Mouse (Mus musculus) lung, adult 18-20 months (tissue): ENCODE data around the gene Nacad.
"Not testable (repeated sequence)": the region's sequence is repeated elsewhere in the genome, so short reads cannot be mapped to it uniquely, and the experiment has no call there.

Source experiments
- DNase-seq, 2 experiments: peaks; one replicate each; pipeline ENCODE4 v3.0.0; 2022; ENCODE audit warnings: mixed read lengths in 2 of 2

Gene Nacad

DNA sequence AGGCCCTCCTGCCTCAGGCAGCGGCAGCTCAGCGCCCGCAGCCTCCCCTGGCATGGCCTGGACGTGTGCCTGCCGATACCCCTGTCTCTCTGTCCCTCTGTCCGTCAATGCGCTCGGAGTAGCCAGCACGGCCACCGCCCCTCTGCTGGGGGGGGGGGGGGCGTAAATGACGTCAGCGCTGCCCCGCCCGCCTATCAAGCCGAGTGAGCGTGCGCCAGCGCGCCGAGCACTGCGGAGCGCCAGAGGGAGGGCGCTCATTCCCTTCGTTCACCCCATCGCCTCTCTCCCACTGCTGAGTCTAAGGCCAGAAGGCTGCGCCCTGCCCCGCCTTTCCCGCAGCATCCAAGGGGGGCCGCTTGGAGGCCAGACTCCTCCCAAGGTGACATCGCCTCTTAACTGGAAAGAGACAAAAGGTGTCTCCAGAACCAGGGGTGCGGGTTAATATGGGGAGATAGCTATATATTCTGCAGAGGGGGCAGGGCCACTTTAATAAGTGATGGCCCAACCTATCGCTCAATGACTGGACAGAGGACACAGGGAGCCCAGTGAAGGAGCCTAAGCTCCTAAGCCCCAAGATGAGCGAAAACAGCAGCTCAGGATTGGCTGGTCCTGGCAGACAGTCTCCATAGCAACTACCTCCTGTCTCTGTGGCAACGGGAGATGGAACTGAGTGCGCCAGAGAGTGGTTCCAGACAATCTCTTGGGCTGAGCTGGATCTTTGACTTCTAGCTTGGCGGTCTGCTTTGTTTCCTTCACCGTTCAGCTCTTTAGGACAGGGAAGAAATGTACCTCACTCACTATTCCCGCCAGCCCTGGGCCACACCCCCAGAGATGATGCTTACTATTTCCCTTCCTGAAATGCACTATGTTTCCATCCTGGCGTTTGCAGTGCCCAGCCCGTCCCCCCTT, at the start of gene Nacad:
Nacad (minus strand) TSS at position 563 of the 909 bp plus-strand sequence.
- DNase-seq = no peak

DNA sequence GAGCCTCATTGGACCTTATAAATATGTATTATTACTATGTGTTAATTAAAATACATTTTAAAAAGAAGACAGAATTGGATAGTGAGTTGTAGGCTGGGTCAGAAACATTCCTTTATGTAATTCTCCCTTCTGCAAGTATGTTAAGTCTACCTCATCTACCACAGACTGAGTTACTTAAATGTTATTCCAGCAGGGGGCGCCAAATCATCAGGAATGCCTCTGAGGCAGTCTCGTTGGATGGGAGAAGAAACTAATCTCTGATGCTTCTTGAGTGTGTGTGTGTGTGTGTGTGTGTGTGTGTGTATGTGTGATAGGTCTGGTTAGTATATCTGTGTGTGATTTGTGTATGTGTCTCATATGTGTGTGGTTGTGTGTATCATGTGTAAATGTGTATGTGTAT, 49.0 kb upstream of the Nacad start:
- peak; percentile 40 to 72 for DNase-seq

DNA sequence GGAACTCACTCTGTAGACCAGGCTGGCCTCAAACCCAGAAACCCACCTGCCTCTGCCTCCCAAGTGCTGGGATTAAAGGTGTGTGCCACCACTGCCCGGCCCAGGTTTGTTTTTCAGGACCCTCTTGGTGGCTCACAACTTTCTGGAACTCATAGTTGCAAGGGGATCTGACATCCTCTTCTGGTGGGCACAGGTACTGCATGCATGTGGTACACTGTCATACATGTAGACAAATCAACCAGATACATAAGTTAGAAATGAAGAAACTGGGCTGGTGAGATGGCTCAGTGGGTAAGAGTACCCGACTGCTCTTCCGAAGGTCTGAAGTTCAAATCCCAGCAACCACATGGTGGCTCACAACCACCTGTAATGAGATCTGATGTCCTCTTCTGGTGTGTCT, 47.1 kb upstream of the Nacad start:
- not testable (repeated sequence) for DNase-seq

GRCm38 (mm10) chr11:6650519-6650918, 44.7 kb upstream of the Nacad start:
- DNase-seq = no peak

DNA sequence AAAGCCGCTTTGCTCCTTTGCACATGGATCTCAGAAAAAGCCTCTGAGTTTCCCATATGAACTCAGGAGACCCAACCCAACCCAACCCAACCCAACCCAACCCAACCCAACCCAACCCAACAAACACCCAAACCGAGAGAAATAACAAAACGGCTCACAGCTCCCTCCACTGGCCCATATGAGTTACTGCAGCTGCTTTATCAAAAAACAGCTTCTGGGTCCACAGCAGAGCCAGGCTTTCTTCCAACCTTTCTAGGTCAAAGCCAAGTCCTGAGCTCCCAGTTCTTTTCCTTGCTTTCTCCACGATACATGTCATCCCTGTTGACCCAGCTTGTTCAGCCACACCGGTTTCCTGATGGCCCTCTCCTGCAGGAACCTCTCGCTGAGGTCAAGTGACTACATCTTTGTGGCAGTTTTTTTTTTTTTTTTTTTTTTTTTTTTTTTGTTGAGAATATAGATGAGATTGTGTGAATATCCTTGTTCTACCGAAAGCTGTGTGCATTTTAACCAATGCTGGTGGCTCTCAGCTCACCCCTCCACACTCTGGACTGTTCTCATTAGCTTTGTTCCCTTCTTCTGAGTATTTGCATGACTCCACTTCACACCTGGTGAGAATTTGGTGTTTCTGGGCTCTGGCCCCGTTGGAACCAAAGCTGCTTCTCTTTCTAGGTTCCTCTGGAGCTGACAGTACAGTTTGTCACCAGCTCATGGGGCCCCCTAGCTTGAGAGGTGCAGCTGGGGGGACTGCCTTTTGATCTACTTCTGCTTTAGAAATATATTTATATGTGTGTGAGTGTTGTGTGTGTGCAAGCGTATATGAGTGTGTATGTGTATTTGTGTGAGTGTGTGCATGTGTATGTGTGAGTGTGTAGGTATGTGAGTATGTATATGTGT, 42.2 kb upstream of the Nacad start:
- DNase-seq = no peak

DNA sequence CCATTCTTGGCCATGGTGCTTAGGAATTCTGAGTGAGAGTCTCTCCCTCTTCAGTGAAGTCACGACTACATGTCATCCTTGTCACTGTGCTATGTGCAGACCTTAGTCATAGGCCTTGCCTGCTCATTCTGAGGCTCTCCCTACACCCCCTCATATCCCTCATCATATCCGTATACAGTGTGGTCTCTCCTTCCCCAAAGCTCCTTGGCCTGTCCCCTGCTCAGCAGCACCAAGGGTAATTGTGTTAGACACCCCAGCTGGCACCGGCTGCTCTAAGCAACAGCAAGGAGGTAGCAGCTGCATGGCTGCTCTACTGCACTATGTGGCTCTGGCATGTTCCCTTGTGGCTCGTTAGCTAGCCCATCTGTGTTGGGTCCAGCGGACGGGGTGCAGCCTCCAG, 38.7 kb upstream of the Nacad start:
- DNase-seq = no peak

DNA sequence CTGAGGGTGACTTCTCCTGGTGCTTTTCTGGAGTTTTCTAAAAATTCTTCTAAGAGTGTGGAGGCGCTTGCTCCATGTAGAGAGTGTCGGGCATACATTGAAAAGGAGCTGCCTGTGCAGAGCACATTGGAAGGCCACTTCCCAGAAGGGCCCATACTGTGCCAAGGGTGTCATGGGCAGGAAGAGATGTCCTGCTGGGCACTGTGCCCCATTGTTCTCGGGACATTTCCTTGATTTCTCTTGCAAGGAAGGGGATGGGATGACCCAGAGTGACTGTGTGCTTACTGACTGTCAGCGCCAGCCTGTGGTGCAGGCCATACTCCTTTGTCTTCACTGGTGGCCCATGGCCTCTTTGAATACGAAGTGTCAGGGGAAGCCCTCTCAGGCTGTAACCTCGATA, 33.2 kb upstream of the Nacad start:
- DNase-seq = peak in 1 of 2 experiments; percentile 17

DNA sequence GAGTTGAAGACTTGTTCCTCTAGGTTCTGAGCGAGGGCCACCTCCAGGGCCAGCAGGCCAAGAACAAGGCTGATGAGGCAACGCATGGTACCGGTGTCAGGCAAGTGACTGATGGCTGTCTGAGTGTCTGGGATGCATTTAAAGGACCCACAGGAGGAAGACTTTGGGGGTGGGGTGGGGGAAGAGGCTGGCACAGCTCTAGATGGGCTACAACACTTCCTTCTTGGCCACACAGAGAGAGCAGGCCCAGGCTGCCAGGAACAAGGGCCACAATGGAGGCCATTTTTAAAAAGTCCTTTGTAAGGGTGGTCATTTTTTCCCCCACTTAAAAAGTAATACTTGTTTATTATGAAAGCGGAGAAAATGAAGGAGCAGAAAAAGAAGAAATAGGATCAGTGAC, 32.7 kb upstream of the Nacad start, which contains the start of gene Wap:
Wap (minus strand) TSS at position 101 of the 400 bp plus-strand sequence.
- DNase-seq = no peak

DNA sequence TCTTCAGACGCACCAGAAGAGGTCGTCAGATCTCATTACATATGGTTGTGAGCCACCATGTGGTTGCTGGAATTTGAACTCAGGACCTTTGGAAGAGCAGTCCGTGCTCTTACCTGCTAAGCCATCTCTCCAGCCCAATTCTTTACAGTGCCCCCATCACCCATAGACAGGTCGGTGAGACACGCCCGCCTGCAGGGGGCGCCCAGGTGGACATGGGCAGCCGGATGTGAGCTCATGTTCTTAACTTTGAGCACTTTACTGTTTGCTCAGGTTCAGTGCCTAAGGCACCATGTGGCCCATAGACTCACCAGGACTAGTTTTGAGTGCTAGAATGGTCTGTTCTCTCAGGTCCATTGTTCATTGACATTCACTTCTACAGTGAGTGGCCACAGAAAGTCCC, 30.3 kb upstream of the Nacad start:
- DNase-seq = no peak

- DNase-seq = peak in 1 of 2 experiments; percentile 42
These were observed 23.8 kb upstream of the Nacad start for GRCm38 (mm10) chr11:6629655-6630054.

DNA sequence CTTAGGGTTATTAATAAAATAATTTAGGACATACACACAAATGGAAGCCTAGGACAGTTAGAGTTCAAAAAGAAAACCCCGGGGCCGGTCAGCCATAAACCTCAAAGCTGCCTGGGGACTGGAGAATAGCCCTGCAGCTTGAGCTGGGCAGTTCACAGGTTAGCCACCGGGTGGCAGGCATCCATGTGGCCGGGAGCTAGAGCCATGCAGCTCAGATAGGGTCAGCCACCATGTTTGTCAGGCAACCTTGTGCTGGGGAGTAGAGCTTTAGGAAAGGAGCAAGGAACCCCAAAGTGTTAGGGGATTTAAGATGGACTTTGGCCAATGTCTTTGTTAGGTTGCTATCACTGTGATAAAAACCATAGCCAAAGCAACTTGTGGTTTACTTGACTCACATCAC, 22.7 kb upstream of the Nacad start:
- peak; percentile 36 to 49 for DNase-seq

DNA sequence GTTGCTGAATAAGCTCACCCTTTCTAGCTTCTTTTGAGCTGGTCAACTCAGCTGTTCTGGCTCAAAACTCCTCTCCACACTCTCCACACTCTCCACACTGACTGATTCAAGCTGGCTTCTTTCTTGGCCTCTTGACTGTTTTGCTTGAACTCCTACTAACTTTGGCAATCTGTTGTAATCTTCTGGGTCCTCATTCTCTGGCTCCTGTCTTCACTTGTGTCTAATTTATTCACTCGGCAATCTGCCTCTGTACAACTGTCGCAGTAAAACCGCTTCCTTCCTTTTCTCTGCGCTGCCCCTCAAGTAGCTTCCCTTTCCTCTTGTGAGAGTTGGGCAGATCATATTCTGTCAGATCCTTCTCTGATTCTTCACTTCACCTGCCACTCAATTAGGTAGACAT, 21.9 kb upstream of the Nacad start:
- DNase-seq = no peak

- DNase-seq = no peak
These were observed 20.5 kb upstream of the Nacad start for GRCm38 (mm10) chr11:6626388-6626772.

DNA sequence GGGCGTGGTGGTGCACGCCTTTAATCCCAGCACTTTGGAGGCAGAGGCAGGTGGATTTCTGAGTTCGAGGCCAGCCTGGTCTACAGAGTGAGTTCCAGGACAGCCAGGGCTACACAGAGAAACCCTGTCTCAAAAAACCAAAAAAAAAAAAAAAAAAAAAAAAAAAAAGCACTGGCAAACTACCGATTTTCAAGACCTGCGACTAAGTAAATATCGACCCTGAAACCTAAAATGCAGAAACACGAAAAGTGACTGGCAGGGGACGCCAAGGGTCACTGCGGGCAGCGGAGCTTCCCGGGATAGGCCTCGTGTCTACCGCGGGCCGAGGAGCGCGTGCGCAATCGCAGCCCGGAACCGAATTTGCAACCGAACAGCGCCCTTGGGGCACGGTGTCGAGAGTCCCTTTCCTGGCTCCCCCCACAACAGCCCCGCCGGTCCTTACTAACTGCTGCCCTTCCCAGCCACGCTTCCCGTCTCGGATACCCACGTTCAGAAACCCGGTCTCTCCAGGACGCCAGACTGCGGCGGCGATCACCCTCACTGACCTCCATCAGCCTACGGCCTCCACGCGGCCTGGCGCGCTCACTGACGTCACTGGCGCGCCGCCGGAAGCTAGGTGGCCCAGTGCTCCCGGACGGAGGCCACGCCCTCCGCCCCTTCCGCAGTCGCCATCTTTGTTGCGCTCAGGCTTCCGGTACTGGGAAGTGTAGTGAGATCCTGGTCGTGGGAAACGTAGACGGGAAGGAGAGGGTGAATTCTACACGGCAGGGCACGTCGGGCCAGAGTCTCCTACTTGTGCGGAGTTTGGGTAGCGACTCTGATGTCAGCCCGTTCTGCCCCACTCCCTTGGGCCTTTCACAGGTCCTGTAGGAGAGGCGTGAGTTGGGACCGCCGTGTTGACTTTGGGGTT, 19.9 kb upstream of the Nacad start, which contains the start of gene Tbrg4:
Tbrg4 (minus strand) TSS at position 590 of the 910 bp plus-strand sequence.
- DNase-seq = peak; percentile 91 to 92

DNA sequence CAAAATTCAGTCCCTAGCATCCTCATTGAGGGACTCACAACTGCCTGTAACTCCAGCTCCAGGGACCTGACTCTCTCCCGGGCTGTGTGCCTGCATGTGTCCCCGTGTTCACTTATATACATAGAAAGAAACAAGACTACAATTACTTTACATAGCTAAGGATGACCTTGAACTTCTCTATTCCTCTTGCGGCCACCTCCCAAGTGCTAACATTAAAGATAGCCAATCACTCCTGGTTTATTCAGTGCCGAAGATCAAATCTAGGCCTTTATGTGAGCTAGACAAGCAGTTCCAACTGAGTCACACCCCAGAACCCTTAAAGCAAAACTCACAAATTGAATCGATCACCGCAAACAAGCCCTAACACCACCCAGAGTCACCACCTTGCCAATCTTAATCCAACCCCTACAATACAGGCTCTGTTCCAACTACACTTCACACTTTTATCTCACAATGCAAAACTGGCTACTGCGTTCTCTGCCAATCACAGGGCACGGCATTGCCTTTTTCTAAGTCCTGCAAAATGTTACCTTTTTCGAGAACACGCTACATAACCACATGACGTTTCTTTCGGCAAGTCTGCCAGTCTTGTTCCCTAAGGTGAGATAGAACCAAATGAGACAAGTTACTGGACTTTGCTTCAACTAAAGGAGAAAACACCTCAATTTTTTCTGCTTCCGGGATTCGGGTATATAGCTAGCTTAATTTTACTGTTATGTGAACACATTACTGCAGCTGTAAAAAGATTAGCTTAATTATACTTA, 18.9 kb upstream of the Nacad start:
- DNase-seq = no peak

GRCm38 (mm10) chr11:6623704-6624103, 17.9 kb upstream of the Nacad start:
- DNase-seq = no peak

GRCm38 (mm10) chr11:6615250-6616205, 9.7 kb upstream of the Nacad start:
- no peak for DNase-seq

DNA sequence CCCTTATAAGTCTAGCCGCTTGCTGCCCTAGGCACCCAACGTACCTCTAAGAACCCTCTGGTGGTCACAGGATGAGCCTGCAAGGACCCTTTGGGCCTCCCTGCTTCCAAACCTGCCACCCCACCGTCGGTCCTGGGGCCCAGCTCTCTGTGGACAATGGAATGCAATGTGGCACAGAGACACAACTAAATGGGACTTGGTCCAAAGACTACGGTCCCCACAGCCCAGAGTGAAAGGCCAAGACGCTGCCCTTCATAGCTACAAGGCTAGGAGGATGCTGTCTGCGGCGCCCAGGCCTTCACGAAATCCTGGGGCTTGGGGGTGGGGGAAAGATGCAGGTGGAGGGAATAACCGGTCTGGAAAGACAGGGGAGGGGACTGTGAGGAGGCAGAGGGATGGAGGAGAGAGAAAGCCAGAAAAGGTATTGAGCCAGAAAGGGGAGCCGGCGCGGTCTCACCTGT, 802 bp downstream of the Nacad start:
- no peak for DNase-seq

- DNase-seq = no peak
These were observed 1.3 kb downstream of the Nacad start for GRCm38 (mm10) chr11:6604604-6604936.

- peak; percentile 40 to 67 for DNase-seq
These were observed 1.8 kb downstream of the Nacad start for GRCm38 (mm10) chr11:6603887-6604603.
